ENCODE assay signal across 19 mouse cellular contexts in genomic region chr7:81272908-81273307, GRCm38 (mm10).
"Had no signal": no experiment of that assay in that cellular context is flagged by ENCODE, and none has a peak within 500 bp of the region (broad histone marks: within the 10 kb centered on the region; RNA-seq: fewer than 3 reads in every experiment).

No protein-coding gene starts in this region.

- DNase-seq: kidney, adult 11 months; kidney, adult 8-10 months; kidney, postnatal 10 days; kidney, postnatal 36 days; layer of hippocampus, postnatal 36 days; liver, embryonic 13.5 days; right cerebral cortex, adult 18-20 months; right cerebral cortex, postnatal 14 days; spleen, adult 18-20 months; thymus, adult 2 months; thymus, postnatal 25 days had no signal

- ATAC-seq: intestine, embryonic 15.5 days; midbrain, embryonic 15.5 days had no signal

- H3K4me1 ChIP-seq: intestine, embryonic 15.5 days; kidney, embryonic 15.5 days; liver, embryonic 13.5 days; midbrain, embryonic 12.5 days; midbrain, embryonic 15.5 days; neural tube, embryonic 12.5 days; neural tube, embryonic 15.5 days; stomach, embryonic 15.5 days had no signal

- H3K36me3 ChIP-seq: intestine, embryonic 15.5 days; kidney, embryonic 15.5 days; liver, embryonic 13.5 days; midbrain, embryonic 12.5 days; midbrain, embryonic 15.5 days; neural tube, embryonic 12.5 days; neural tube, embryonic 15.5 days; stomach, embryonic 15.5 days had no signal

- H3K9me3 ChIP-seq: intestine, embryonic 15.5 days; kidney, embryonic 15.5 days; liver, embryonic 13.5 days; midbrain, embryonic 12.5 days; midbrain, embryonic 15.5 days; neural tube, embryonic 12.5 days; neural tube, embryonic 15.5 days; stomach, embryonic 15.5 days had no signal

- H3K27ac ChIP-seq: intestine, embryonic 15.5 days; kidney, embryonic 15.5 days; left cerebral cortex, adult 2 months; liver, embryonic 13.5 days; midbrain, embryonic 12.5 days; midbrain, embryonic 15.5 days; neural tube, embryonic 12.5 days; neural tube, embryonic 15.5 days; stomach, embryonic 15.5 days had no signal

- H3K4me3 ChIP-seq: intestine, embryonic 15.5 days; kidney, embryonic 15.5 days; left cerebral cortex, adult 2 months; liver, embryonic 13.5 days; midbrain, embryonic 12.5 days; midbrain, embryonic 15.5 days; neural tube, embryonic 12.5 days; neural tube, embryonic 15.5 days; stomach, embryonic 15.5 days had no signal

- H3K4me2 ChIP-seq: intestine, embryonic 15.5 days; kidney, embryonic 15.5 days; liver, embryonic 13.5 days; midbrain, embryonic 12.5 days; midbrain, embryonic 15.5 days; neural tube, embryonic 12.5 days; neural tube, embryonic 15.5 days; stomach, embryonic 15.5 days had no signal

- H3K9ac ChIP-seq: intestine, embryonic 15.5 days; kidney, embryonic 15.5 days; liver, embryonic 13.5 days; midbrain, embryonic 12.5 days; midbrain, embryonic 15.5 days; neural tube, embryonic 12.5 days; neural tube, embryonic 15.5 days; stomach, embryonic 15.5 days had no signal

- H3K27me3 ChIP-seq: intestine, embryonic 15.5 days; kidney, embryonic 15.5 days; liver, embryonic 13.5 days; midbrain, embryonic 12.5 days; midbrain, embryonic 15.5 days; neural tube, embryonic 12.5 days; neural tube, embryonic 15.5 days; stomach, embryonic 15.5 days had no signal
